Mouse (Mus musculus): ENCODE results near the gene Vmn1r183. TPM values are rescaled to one million over a fixed set of nuclear protein-coding genes. Genes with fewer than 3 reads are reported as not detected.
"Not testable (repeated sequence)": the region's sequence is repeated elsewhere in the genome, so short reads cannot be mapped to it uniquely, and the experiment has no call there.

Gene Vmn1r183
- total RNA-seq (2014; fragmentation: Nextera tagmentation) (not detected in 2 replicates), total RNA-seq (2017) (not detected in 2 replicates)

DNA sequence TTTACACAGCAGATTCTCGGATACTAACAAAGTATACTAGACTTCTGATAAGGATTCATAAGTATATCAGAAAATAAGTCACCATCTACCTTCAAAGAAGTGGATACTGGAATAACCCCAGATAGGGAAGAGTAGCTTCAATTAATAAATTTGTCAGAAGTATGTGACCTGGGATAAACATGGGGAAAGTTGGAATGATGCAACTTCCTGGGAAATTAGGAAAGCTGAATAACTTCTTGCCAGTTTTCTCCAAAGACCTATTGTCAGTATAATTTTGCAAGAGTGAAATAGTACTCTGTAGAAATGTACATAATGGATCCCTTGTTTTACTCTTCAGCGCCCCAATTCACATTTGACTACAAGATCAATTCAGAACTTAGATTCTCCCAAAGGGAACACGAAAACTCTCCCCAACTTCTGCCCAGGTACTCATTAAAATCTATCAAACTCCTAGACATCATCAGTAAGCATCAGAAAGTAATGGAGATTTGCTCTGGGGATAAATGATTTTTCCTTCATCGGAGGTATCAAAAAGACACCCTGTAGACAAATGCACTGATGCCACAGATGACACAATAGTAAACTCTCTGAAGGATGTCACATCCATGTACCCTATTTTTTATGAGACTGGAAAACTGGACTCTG, at the start of gene Vmn1r183:
Gene Vmn1r183, plus strand, starts transcription at position 595 of the 645 bp plus-strand sequence.
- ATAC-seq (replicated peaks; ENCODE audit: low FRiP score, low TSS enrichment, poor library complexity, severe bottlenecking): no peak

DNA sequence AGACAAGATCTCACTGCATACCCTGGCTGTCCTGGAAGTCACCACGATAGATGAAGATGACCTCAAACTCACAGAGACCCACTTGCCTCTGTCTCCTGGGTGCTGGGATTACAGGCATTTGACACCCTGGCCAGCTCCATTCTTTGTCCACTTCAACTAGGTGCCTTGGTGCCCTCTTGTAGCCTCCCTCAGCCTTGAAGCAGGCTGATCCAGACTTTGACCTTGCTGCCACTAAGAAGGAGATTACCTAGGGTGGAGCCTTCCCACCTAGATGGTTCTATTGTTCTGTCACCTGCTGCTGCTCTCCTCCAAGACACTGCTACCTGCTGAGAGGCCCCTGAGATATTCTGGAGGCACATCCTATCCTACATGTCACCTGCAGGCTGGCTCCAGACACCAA, 21.4 kb downstream of the Vmn1r183 start:
- ATAC-seq (replicated peaks; ENCODE audit: low FRiP score, low TSS enrichment, poor library complexity, severe bottlenecking): not testable (repeated sequence)

- peak; percentile 92 for ATAC-seq (replicated peaks; ENCODE audit: low FRiP score, low TSS enrichment, poor library complexity, severe bottlenecking)
These were observed 28.8 kb downstream of the Vmn1r183 start, which contains the start of gene Zfp180 for GRCm38 (mm10) chr7:24081634-24082431. Zfp180 (plus strand) TSS chr7:24081924.

GRCm38 (mm10) chr7:24082457-24083235, 29.6 kb downstream of the Vmn1r183 start:
- ATAC-seq (replicated peaks; ENCODE audit: low FRiP score, low TSS enrichment, poor library complexity, severe bottlenecking): peak; percentile 47

GRCm38 (mm10) chr7:24086871-24087270, 33.8 kb downstream of the Vmn1r183 start:
- no peak for ATAC-seq (replicated peaks; ENCODE audit: low FRiP score, low TSS enrichment, poor library complexity, severe bottlenecking)

DNA sequence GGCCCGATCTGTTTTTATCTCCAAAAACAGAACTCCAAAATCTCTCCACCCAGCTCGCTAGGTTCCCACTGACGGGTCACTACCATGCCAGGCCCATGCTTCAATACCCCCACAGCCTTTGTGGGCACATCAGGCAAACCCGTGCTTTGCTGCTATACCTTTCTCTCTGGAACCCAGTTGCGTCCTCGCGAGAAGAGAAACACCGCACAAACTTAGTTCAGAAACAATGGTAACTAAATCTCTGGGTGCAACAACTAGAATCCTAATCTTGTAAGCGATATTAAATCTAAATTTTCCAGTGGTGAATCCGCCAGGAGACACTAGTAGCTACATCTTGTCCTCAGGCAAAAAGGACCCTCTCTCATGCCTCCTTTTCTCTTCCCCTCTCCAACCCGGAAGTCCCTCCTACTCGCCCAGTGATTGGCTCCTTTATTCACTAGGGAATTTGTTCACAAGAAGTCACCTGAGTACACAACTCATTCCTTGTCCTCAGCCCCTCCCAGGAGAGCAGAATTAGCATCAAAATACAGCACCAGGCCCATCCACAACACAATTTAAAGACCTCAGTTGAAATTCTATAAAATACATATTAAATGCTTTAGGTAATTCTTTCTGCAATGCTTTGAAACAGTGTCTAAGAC, 34.6 kb downstream of the Vmn1r183 start:
- no peak for ATAC-seq (replicated peaks; ENCODE audit: low FRiP score, low TSS enrichment, poor library complexity, severe bottlenecking)

- no peak for ATAC-seq (replicated peaks; ENCODE audit: low FRiP score, low TSS enrichment, poor library complexity, severe bottlenecking)
These were observed 51.3 kb downstream of the Vmn1r183 start for GRCm38 (mm10) chr7:24104403-24104802.

GRCm38 (mm10) chr7:24105144-24105703, 52.2 kb downstream of the Vmn1r183 start:
- no peak for ATAC-seq (replicated peaks; ENCODE audit: low FRiP score, low TSS enrichment, poor library complexity, severe bottlenecking)

GRCm38 (mm10) chr7:24110839-24111238, 57.8 kb downstream of the Vmn1r183 start:
- ATAC-seq (replicated peaks; ENCODE audit: low FRiP score, low TSS enrichment, poor library complexity, severe bottlenecking): no peak

DNA sequence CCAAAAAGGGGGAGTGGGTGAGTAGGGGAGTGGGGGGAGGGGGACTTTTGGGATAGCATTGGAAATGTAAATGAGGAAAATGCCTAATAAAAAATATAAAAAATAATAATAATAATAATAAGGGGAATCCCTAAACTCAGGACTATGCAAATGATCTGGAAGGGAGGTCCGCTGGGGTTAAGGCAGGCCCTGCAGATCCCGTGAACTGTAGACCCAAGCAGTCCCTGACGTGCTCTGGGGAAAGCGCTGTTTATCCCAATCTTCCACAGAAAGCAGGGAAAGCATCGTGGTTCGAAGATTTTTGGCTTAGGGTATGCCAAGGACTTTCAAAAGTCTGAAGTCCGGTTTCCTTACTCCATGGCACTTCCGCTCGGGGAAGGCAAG, 58.7 kb downstream of the Vmn1r183 start:
- ATAC-seq (replicated peaks; ENCODE audit: low FRiP score, low TSS enrichment, poor library complexity, severe bottlenecking): no peak

DNA sequence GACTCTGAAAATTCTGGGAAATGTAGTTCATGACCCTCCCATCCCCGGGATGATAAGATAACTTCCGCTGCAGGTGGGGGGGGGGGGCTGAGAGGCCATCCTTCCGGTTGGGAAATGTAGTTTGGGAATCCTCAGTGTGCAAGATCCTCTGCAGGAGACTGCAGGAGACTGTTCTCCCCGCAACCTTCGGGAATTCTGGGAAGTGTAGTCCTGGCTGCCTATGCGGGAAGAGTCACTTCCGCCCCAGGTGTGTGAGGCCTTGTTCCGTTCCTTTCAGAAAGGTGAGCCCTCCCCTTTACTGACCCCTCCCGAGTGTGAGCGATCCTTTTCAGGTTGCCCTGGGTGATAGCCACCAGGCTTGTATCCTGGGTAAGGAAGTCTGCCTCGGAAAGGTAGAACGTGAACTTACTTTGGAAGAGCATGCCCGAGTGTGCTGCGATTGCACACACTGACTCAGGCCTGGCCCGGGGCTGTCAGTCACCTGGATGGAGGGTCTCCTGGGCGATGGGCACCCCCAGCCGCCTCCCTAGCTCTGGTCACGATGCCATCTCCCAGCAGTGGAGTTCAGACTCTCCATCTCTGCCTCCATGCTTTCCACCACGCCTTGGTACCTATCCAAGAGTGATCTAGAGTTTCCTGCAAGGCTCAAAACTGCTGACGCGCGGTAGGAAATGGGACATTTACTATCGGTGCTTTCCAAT, 59.3 kb downstream of the Vmn1r183 start, which contains the start of gene Zfp112:
Gene Zfp112, plus strand, starts transcription at position 159 of the 701 bp plus-strand sequence.
- peak; percentile 72 for ATAC-seq (replicated peaks; ENCODE audit: low FRiP score, low TSS enrichment, poor library complexity, severe bottlenecking)

GRCm38 (mm10) chr7:24113001-24113400, 59.9 kb downstream of the Vmn1r183 start:
- peak; percentile 85 for ATAC-seq (replicated peaks; ENCODE audit: low FRiP score, low TSS enrichment, poor library complexity, severe bottlenecking)

Other genes starting within 250 kb of the Vmn1r183 start
- gene Vmn1r175, start 242.6 kb upstream of the Vmn1r183 start, total RNA-seq (2014; fragmentation: Nextera tagmentation): not detected in 2 replicates
- not detected in 2 replicates for gene Vmn1r175, start 242.6 kb upstream of the Vmn1r183 start, total RNA-seq (2017)
- gene Vmn1r176, start 215.9 kb upstream of the Vmn1r183 start, total RNA-seq (2014; fragmentation: Nextera tagmentation): not detected in 2 replicates
- gene Vmn1r176, start 215.9 kb upstream of the Vmn1r183 start, total RNA-seq (2017): not detected in 2 replicates
- not detected in 2 replicates for gene Vmn1r177, start 186.8 kb upstream of the Vmn1r183 start, total RNA-seq (2014; fragmentation: Nextera tagmentation)
- not detected in 2 replicates for gene Vmn1r177, start 186.8 kb upstream of the Vmn1r183 start, total RNA-seq (2017)
- gene Vmn1r178, start 161.2 kb upstream of the Vmn1r183 start, total RNA-seq (2014; fragmentation: Nextera tagmentation): not detected in 2 replicates
- not detected in 2 replicates for gene Vmn1r178, start 161.2 kb upstream of the Vmn1r183 start, total RNA-seq (2017)
- not detected in 2 replicates for gene Vmn1r179, start 126.3 kb upstream of the Vmn1r183 start, total RNA-seq (2014; fragmentation: Nextera tagmentation)
- gene Vmn1r179, start 126.3 kb upstream of the Vmn1r183 start, total RNA-seq (2017): not detected in 2 replicates
- not detected in 2 replicates for gene Vmn1r180, start 102.6 kb upstream of the Vmn1r183 start, total RNA-seq (2014; fragmentation: Nextera tagmentation)
- gene Vmn1r180, start 102.6 kb upstream of the Vmn1r183 start, total RNA-seq (2017): not detected in 2 replicates
- not detected in 2 replicates for gene Vmn1r181, start 78.6 kb upstream of the Vmn1r183 start, total RNA-seq (2014; fragmentation: Nextera tagmentation)
- gene Vmn1r181, start 78.6 kb upstream of the Vmn1r183 start, total RNA-seq (2017): not detected in 2 replicates
- not detected in 2 replicates for gene V1rd19, start 51.6 kb upstream of the Vmn1r183 start, total RNA-seq (2014; fragmentation: Nextera tagmentation)
- not detected in 2 replicates for gene V1rd19, start 51.6 kb upstream of the Vmn1r183 start, total RNA-seq (2017)
- gene Zfp180, start 28.7 kb downstream of the Vmn1r183 start, total RNA-seq (2014; fragmentation: Nextera tagmentation): 17.5 and 25.3 TPM in 2 replicates
- gene Zfp180, start 28.7 kb downstream of the Vmn1r183 start, total RNA-seq (2017): 15.8 and 16.0 TPM in 2 replicates
- 0.20 and 0.22 TPM in 2 replicates for gene Zfp112, start 59.1 kb downstream of the Vmn1r183 start, total RNA-seq (2014; fragmentation: Nextera tagmentation)
- gene Zfp112, start 59.1 kb downstream of the Vmn1r183 start, total RNA-seq (2017): 0.75 and 1.4 TPM in 2 replicates
- 8.0 and 8.2 TPM in 2 replicates for gene Zfp235, start 80.9 kb downstream of the Vmn1r183 start, total RNA-seq (2014; fragmentation: Nextera tagmentation)
- 6.4 and 7.8 TPM in 2 replicates for gene Zfp235, start 80.9 kb downstream of the Vmn1r183 start, total RNA-seq (2017)
- gene Zfp114, start 121.8 kb downstream of the Vmn1r183 start, total RNA-seq (2014; fragmentation: Nextera tagmentation): 1.5 and 2.2 TPM in 2 replicates
- 2.4 and 2.5 TPM in 2 replicates for gene Zfp114, start 121.8 kb downstream of the Vmn1r183 start, total RNA-seq (2017)
- gene Zfp111, start 158.2 kb downstream of the Vmn1r183 start, total RNA-seq (2014; fragmentation: Nextera tagmentation): 1.0 and 4.6 TPM in 2 replicates
- gene Zfp111, start 158.2 kb downstream of the Vmn1r183 start, total RNA-seq (2017): 7.2 and 8.6 TPM in 2 replicates
- gene Zfp109, start 184.3 kb downstream of the Vmn1r183 start, total RNA-seq (2014; fragmentation: Nextera tagmentation): 2.3 and 6.2 TPM in 2 replicates
- 5.9 and 6.7 TPM in 2 replicates for gene Zfp109, start 184.3 kb downstream of the Vmn1r183 start, total RNA-seq (2017)
- gene Zfp108, start 201.5 kb downstream of the Vmn1r183 start, total RNA-seq (2014; fragmentation: Nextera tagmentation): 0.67 and 1.8 TPM in 2 replicates
- 1.4 TPM in 1 of 2 replicates, not detected in the other for gene Zfp108, start 201.5 kb downstream of the Vmn1r183 start, total RNA-seq (2017)
- gene Zfp93, start 217.2 kb downstream of the Vmn1r183 start, total RNA-seq (2014; fragmentation: Nextera tagmentation): 0.30 and 0.59 TPM in 2 replicates
- gene Zfp93, start 217.2 kb downstream of the Vmn1r183 start, total RNA-seq (2017): 0.23 and 2.0 TPM in 2 replicates
- gene Zfp61, start 248.0 kb downstream of the Vmn1r183 start, total RNA-seq (2014; fragmentation: Nextera tagmentation): 9.3 and 10.9 TPM in 2 replicates
- 16.0 and 47.7 TPM in 2 replicates for gene Zfp61, start 248.0 kb downstream of the Vmn1r183 start, total RNA-seq (2017)